Mouse (Mus musculus): Measurements from ENCODE around the gene Sgf29.

DNA sequence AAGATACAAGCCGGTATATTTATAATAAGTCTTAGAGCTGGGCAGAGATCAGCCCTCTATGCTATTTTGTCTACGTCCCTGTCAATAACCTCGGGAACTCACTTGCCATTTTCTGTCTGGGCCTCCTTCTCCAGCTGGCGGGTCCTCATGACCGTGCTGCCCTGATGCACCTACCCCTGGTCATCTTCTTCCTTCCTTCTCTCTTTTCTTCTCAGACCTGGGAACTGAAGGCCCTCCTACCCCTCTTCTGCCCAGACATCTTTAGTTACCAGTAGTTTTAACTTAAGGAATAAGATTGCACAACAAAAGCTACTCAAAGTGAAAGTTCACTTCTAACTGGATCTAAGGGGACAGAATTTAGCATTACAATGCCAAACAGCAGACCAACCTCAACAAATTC is 30.6 kb downstream of the Sgf29 start:
- TF ChIP-seq CTCF (IDR thresholded peaks at IDR 0.05; ENCODE audit: low read depth) (no peak), EP300 (IDR thresholded peaks at IDR 0.05; ENCODE audit: low read depth) (no peak)

Measured in liver, postnatal 0 days (tissue).